Mouse (Mus musculus) kidney, adult 2 months (tissue): ENCODE measurements around the gene Mphosph10. TPM values are rescaled to one million over a fixed set of nuclear protein-coding genes. Genes with fewer than 3 reads are reported as not detected.
A peak's percentile ranks its signal among the peaks of the same experiment; 100 is the strongest.

ENCODE experiments used
- DNase-seq: peaks from one replicate; pipeline ENCODE4 v3.0.0; 2021
- H3K27ac ChIP-seq: fragments of 200-500 bp; 2 replicates; pipeline ENCODE4 v1.5.1; 2012; ENCODE audit warnings: low read depth, low read length, control low read depth, inconsistent platforms; ENCODE audit not compliant: insufficient read depth
- H3K27me3 ChIP-seq: fragments of 200-500 bp; replicated peaks from 2 replicates; pipeline ENCODE4 v1.6.1; 2012; ENCODE audit warnings: mild to moderate bottlenecking, moderate library complexity, low read length, inconsistent platforms; ENCODE audit not compliant: control insufficient read depth, insufficient read depth
- H3K36me3 ChIP-seq: fragments of 200-500 bp; 2 replicates; pipeline ENCODE4 v1.6.1; 2012; ENCODE audit warnings: mild to moderate bottlenecking, moderate library complexity, low read length, inconsistent platforms; ENCODE audit not compliant: control insufficient read depth, insufficient read depth
- H3K4me1 ChIP-seq: fragments of 200-500 bp; 2 replicates; pipeline ENCODE4 v1.6.1; 2011; ENCODE audit warnings: low read length; ENCODE audit not compliant: control insufficient read depth, insufficient read depth
- H3K4me3 ChIP-seq: fragments of 200-500 bp; 2 replicates; pipeline ENCODE4 v1.5.1; 2011; ENCODE audit warnings: mild to moderate bottlenecking, low read depth, low read length, control low read depth; ENCODE audit not compliant: insufficient read depth
- CTCF ChIP-seq: fragments of 200-500 bp; conservative IDR thresholded peaks from 2 replicates; pipeline ENCODE4 v1.5.1; 2011; ENCODE audit warnings: low read depth, mild to moderate bottlenecking, control low read depth, low read length, moderate library complexity, mixed read lengths; ENCODE audit not compliant: insufficient read depth, insufficient read length
- POLR2A ChIP-seq: fragments of 200-500 bp; IDR thresholded peaks from one replicate; pipeline ENCODE4 v1.6.1; 2011; ENCODE audit warnings: low read depth, low read length, control low read depth
- WGBS: fragments of 180-500 bp; shearing (Covaris S2); methylation state at CpG from one replicate; pipeline ENCODE4 v1.1.7; 2018; 5-methylcytosine and 5-hydroxymethylcytosine counted together
- polyA plus RNA-seq: library from polyadenylated mRNA; depleted of rRNA; stranded (reverse); fragments of >200 nt; gene quantifications from 2 replicates; pipeline ENCODE4 v1.2.3, GENCODE M21; 2012

The Mphosph10 gene
- polyA plus RNA-seq, 1 experiment = 1.5 TPM

- WGBS = 79% methylated on average over 6 of the region's 6 CpGs
- no peak for TF ChIP-seq CTCF
- TF ChIP-seq POLR2A = no peak
- peaks cover 4% of the 10 kb centered on the region for H3K4me1 ChIP-seq
- no peak overlapping the region for H3K4me3 ChIP-seq
- no peak for DNase-seq
- H3K36me3 ChIP-seq = peaks cover 2% of the 10 kb centered on the region; the same call in 1 of the 2 replicates
- no peaks in the 10 kb centered on the region for H3K27me3 ChIP-seq
- no peak overlapping the region for H3K27ac ChIP-seq
Measured at GRCm38 (mm10) chr7:64369841-64370240, 22.2 kb downstream of the Mphosph10 start.

- Histone ChIP-seq H3K4me1 (no peaks in the 10 kb centered on the region), H3K27ac (no peak overlapping the region), H3K36me3 (peaks cover 2% of the 10 kb centered on the region; the same call in 1 of the 2 replicates), H3K4me3 (no peak overlapping the region), H3K27me3 (no peaks in the 10 kb centered on the region)
- DNase-seq = no peak
- 94% methylated on average over 5 of the region's 5 CpGs for WGBS
- TF ChIP-seq POLR2A = no peak
- no peak for TF ChIP-seq CTCF
Measured at GRCm38 (mm10) chr7:64365863-64366262, 26.2 kb downstream of the Mphosph10 start.

GRCm38 (mm10) chr7:64360586-64360945 lies 31.5 kb downstream of the Mphosph10 start:
- Histone ChIP-seq H3K27ac (no peak overlapping the region), H3K4me3 (no peak overlapping the region), H3K36me3 (no peaks in the 10 kb centered on the region; the same call in 1 of the 2 replicates), H3K4me1 (no peaks in the 10 kb centered on the region), H3K27me3 (no peaks in the 10 kb centered on the region)
- no peak for DNase-seq
- 75% methylated on average over 3 of the region's 3 CpGs for WGBS
- no peak for TF ChIP-seq CTCF
- no peak for TF ChIP-seq POLR2A

- 86% methylated on average over 20 of the region's 20 CpGs for WGBS
- Histone ChIP-seq H3K27ac (no peak overlapping the region), H3K4me1 (no peaks in the 10 kb centered on the region), H3K27me3 (no peaks in the 10 kb centered on the region), H3K4me3 (no peak overlapping the region), H3K36me3 (no peaks in the 10 kb centered on the region)
- TF ChIP-seq CTCF (no peak), POLR2A (no peak)
- DNase-seq = no peak
Measured at GRCm38 (mm10) chr7:64359943-64360585, 32.0 kb downstream of the Mphosph10 start.

- no peak for DNase-seq
- no peak overlapping the region for H3K4me3 ChIP-seq
- no peak overlapping the region for H3K27ac ChIP-seq
- H3K36me3 ChIP-seq = no peaks in the 10 kb centered on the region
- no peak for TF ChIP-seq CTCF
- TF ChIP-seq POLR2A = no peak
- 88% methylated on average over 6 of the region's 6 CpGs for WGBS
- H3K4me1 ChIP-seq = no peaks in the 10 kb centered on the region
- H3K27me3 ChIP-seq = no peaks in the 10 kb centered on the region
Measured at GRCm38 (mm10) chr7:64358666-64359065, 33.4 kb downstream of the Mphosph10 start.

- TF ChIP-seq CTCF (no peak), POLR2A (no peak)
Measured at GRCm38 (mm10) chr7:64357405-64357804, 34.7 kb downstream of the Mphosph10 start.

GRCm38 (mm10) chr7:64356661-64357060 lies 35.4 kb downstream of the Mphosph10 start:
- Histone ChIP-seq H3K36me3 (no peaks in the 10 kb centered on the region), H3K27me3 (no peaks in the 10 kb centered on the region), H3K27ac (no peak overlapping the region), H3K4me3 (no peak overlapping the region), H3K4me1 (no peaks in the 10 kb centered on the region)
- 89% methylated on average over 5 of the region's 5 CpGs for WGBS
- no peak for DNase-seq
- TF ChIP-seq CTCF (no peak), POLR2A (no peak)

More at GRCm38 (mm10) chr7:64357405-64357804, 34.7 kb downstream of the Mphosph10 start:
- WGBS = 68% methylated on average over 9 of the region's 9 CpGs
- no peaks in the 10 kb centered on the region for H3K36me3 ChIP-seq
- DNase-seq = peak; percentile 70
- no peaks in the 10 kb centered on the region for H3K4me1 ChIP-seq
- H3K27me3 ChIP-seq = no peaks in the 10 kb centered on the region
- H3K27ac ChIP-seq = peak overlapping the region; percentile 67
- no peak overlapping the region for H3K4me3 ChIP-seq
